Mouse (Mus musculus) adrenal gland, postnatal 10 days (tissue): ENCODE measurements around the gene Golph3. TPM values are rescaled to one million over a fixed set of nuclear protein-coding genes. Genes with fewer than 3 reads are reported as not detected.
"Not testable (repeated sequence)": the region's sequence is repeated elsewhere in the genome, so short reads cannot be mapped to it uniquely, and the experiment has no call there.

ENCODE experiments used
- DNase-seq: peaks from one replicate; pipeline ENCODE4 v3.0.0; 2021; ENCODE audit warnings: mixed read lengths
- total RNA-seq, 2 experiments: library from RNA; stranded (reverse); gene quantifications; 2 replicates each; pipeline ENCODE4 v1.2.3; 2021

The Golph3 gene
- total RNA-seq, 2 experiments from 2014 or later, result 97.6 to 110 TPM

- no peak for DNase-seq
Measured at GRCm38 (mm10) chr15:12355907-12356306, 34.7 kb downstream of the Golph3 start.

DNA sequence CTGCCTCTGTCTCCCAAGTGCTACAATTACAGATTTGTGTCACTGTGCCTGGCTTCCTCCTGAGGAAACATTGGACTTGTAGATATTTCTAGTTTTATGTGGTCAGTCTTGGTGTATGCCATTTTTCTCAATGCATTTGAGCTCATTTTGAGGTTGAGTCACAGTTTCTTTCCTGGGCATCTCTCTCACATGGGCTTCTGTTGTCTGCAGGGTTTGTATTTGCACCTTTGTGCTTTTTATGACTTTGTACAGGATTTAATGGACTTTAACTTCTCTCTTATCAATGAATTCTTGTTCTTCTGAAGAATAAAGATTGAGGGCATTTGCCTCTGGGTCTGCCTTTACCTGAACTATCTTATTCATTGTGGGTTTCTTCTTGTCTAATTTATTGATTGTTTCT is 36.2 kb downstream of the Golph3 start:
- no peak for DNase-seq

- no peak for DNase-seq
Measured at GRCm38 (mm10) chr15:12358384-12358783, 37.1 kb downstream of the Golph3 start.

GRCm38 (mm10) chr15:12360519-12361212 is 39.4 kb downstream of the Golph3 start:
- DNase-seq, result no peak

DNA sequence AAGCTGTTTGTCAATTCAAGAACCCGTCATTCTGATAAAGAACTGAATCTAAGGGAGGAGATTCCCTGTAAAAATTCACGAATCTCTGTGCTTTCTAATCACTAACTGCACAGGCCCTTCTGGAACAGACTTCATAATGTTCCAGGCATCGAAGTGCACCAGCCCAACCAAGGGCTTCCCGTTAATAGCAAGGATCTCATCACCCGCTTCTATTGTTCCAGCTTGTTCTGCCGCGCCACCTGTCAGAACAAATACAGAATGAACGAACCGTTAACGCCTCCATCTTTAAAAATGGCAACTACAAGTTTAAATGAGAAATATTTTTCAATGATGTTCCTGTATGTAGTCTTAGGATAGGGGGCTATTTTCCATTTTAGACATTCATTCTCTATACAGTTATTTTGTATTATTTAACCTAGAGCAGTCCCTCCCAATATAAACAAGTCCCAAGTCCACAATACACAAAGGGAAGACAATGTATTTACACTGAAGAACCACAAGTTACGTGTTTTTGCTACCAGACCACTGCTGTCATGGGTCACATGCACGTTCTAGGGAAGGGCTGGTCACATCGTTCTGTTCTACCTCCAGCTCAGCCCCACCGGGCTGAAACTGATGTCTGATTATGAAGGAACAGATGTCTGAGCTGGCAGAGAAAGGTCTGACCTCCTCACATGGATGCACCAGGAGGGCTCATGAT is 40.9 kb downstream of the Golph3 start:
- DNase-seq, result no peak

- no peak for DNase-seq
Measured at GRCm38 (mm10) chr15:12362701-12363040, 41.4 kb downstream of the Golph3 start.

- no peak for DNase-seq
Measured at GRCm38 (mm10) chr15:12364096-12364495, 42.8 kb downstream of the Golph3 start.

DNA sequence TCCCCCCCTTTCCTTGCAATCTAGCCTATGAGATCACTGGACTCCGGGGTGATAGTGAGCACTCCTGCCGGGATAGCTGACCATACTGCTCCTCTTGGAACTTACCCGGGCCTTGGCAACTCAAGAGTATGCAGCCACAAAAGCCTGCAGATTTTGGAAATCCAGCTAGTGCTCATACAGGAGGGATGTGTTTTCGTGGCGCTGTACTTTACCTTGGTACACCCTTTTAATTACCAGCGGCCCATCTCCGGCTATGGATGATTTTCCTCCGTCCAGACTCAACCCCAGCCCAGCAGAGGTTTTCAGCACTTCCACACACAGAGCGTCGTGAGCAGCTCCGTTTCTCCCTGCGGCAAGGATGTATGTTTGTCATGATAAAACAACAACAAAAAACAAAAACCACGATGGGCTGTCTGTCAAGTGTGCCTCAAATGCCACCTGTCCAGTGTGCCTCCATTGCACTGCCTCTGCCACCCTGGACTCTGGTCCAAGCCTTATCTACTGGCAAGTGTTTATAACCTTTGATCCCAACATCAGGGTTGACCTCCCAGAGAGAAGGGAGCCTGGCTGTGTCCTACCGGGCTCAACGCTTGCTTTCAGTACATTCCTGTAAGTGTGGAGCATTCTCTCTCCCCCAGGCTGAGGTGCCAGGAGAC is 44.3 kb downstream of the Golph3 start:
- no peak for DNase-seq

DNA sequence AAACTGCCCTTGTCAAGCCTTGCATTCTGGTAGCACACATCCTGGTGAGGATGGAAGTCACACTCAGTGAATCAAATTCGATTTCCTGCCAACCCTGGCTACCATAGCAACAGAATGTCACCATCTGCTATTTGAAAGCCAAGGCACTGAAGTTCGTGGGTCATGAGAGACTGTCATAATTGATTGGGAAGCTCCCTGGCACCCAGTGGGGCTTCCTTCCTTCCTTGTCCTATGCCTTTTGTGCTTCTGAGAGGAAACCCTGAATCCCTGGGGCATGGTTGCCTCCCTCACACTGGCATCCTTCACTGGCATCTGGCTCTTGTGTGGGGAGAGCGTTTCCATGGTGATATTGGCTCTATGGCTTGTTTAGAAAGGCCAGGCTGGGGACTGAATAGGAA is 44.8 kb downstream of the Golph3 start:
- no peak for DNase-seq

DNA sequence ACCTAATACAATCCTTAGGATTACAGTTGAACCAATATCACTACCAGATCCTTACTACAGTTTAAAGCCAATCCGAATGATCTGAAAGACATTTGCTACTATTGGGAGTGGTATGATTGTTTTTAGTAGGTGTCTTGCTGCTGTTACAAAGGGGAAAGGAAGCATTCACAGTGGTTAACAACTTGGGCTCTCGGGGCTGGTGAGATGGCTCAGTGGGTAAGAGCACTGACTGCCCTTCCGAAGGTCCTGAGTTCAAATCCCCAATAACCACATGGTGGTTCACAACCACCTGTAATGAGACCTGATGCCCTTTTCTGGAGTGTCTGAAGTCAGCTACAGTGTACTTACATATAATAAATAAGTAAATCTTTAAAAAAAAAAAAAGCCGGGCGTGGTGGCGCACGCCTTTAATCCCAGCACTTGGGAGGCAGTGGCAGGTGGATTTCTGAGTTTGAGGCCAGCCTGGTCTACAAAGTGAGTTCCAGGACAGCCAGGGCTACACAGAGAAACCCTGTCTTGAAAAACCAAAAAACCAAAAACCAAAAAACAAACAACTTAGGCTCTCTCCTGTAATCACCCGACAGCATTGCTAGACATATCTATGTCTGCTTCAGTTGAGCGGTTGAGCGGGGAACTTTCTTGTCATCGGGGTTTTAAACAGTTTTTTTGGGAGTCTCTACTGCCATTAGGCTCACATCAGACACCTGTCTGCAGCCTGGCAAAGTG is 45.5 kb downstream of the Golph3 start:
- DNase-seq, result not testable (repeated sequence)

DNA sequence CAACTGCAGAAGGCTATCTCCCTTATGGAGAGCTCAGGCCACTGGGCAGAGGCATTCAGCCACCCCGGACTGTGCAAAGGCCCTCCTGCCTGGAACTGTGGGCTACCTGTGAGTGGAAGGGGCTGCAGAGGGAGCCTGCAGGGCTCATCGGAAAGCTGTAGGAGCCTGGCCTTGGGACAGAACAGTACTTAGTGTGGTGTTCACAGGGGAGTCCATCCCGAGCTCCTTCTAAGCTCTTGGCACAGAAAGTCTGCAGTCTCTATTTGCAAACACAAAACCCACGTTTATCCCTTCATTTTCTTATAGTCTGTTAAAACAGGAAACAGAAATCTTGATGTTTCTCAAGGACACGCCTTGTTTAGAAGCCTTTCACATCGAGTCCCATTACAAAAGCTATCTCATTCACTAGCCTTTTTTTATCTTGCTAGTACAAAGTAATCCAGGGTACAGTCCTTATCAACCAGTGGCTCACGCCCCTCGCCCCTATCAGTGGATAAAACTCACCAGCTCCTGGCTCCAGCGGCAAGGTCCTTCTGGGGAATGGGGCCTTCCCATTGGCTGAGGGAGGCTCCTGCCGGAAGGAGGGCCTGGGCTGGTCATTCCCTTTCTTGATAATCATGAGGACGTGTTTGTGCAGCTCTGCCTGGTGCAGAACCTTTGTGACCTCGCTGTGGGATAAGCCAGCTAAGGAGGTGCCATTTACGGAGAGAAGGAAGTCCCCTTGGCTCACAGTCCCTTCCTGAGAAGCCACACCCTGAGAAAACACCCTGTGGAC is 46.2 kb downstream of the Golph3 start:
- peak; percentile 40 for DNase-seq

GRCm38 (mm10) chr15:12368357-12368756 is 47.1 kb downstream of the Golph3 start:
- no peak for DNase-seq

GRCm38 (mm10) chr15:12368850-12369249 is 47.6 kb downstream of the Golph3 start:
- no peak for DNase-seq

GRCm38 (mm10) chr15:12370096-12370495 is 48.8 kb downstream of the Golph3 start:
- DNase-seq, result no peak

DNA sequence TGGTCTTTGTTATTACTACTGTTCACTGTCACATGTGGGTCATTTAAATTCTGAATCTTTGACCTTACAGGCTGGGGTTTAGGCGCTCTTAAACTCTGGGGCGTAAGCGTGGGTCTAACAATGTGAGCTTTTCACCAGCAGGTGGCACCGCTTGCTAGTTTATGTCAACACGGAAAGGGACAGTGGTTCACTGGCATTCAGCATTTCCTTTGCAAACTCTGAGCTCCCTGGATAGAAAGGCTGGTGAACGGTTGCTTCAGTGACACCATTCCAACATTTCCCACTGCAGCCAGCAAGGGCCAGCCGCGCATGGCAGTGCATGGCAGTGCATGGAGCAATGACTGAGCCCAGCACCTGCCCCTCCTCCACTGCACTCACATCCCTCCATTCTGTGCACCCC is 49.9 kb downstream of the Golph3 start:
- DNase-seq, result peak; percentile 80

GRCm38 (mm10) chr15:12373496-12373895 is 52.2 kb downstream of the Golph3 start:
- DNase-seq, result no peak

DNA sequence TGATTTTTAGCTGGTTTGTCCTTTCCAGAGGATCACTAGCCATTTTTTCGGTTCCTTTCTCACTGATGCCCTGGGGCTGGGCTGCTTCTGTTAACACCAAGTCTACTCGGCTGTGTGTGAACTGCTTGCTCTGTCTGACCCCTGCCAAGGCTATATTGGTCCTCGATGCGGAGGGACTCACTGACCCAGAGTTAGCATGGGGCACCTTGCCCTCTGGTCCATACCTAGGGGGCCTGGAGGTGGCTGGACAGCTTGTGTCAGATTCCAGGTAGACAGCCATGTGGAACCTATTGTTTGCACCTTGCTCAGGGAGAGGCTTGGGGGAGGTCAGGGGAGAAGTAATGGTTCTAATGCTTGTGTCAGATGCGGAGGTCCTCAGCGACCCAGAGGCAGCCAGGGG is 52.7 kb downstream of the Golph3 start:
- DNase-seq, result no peak

DNA sequence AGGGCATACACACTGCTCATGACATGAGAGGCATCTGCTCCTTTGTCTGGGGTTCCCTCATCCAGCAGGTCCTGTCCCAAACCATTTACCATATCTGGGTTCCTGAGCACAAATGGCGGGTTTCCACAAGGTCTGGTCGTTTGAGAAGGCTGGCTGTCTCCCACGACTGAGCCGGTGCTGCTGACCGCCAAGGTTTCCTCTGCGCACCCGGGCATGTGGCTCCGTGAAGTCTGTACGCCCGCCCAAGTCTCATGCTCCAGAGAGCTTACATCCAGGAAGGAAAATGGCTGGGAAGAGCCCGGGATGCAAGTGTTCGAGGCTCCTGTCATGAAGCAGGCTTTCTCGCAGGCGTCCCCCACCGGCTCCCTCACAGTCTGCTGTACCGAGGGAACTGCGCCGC is 53.7 kb downstream of the Golph3 start:
- no peak for DNase-seq

DNA sequence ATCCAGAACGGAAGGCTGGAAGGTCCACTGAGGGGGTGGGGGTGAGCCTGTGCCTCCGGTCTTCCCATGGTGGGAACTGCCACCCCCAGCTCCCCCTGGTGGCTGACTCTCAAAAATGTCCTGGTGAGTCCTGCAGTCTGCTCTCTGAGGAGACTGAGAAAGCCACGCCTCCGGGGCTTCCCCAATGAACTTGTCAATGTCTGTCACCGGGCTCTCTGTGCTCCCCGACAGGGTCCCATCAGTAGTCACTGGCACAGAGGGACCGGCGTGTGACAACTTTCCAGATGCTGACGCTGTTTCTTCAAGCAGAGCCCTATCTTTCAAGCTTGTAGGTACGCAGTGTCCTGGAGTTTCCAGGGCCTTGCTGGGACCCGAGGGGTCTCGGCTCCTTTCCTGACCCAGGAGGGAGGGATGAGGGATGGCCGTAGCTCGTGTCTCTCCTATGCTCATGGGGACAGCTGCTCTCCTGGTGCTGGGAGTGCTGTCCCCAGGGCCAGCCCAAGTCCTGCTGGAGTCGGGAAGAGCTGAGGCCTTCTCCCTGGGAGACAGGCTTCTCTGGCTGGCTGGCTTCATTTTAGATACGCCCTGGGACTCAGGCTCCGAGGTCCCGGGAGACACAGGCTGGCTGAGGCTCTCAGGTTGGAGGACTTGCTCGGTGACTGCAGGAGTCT is 54.5 kb downstream of the Golph3 start:
- DNase-seq, result peak; percentile 90

GRCm38 (mm10) chr15:12376491-12377069 is 55.3 kb downstream of the Golph3 start:
- DNase-seq, result no peak

- DNase-seq, result peak; percentile 29
Measured at GRCm38 (mm10) chr15:12377800-12378199, 56.5 kb downstream of the Golph3 start.
